Mouse (Mus musculus) activated CD4-positive, CD25-positive, alpha-beta regulatory T cell, adult 9 weeks (primary cell): ENCODE results near the gene Ascl5. TPM values are rescaled to one million over a fixed set of nuclear protein-coding genes. Genes with fewer than 3 reads are reported as not detected.

Experiments used
- polyA plus RNA-seq: library from polyadenylated mRNA; unstranded; fragments of 100-300 nt; shearing (Covaris generic); gene quantifications from one replicate; pipeline ENCODE4 v1.2.1, GENCODE M21; 2017

The Ascl5 gene
- polyA plus RNA-seq, result not detected

DNA sequence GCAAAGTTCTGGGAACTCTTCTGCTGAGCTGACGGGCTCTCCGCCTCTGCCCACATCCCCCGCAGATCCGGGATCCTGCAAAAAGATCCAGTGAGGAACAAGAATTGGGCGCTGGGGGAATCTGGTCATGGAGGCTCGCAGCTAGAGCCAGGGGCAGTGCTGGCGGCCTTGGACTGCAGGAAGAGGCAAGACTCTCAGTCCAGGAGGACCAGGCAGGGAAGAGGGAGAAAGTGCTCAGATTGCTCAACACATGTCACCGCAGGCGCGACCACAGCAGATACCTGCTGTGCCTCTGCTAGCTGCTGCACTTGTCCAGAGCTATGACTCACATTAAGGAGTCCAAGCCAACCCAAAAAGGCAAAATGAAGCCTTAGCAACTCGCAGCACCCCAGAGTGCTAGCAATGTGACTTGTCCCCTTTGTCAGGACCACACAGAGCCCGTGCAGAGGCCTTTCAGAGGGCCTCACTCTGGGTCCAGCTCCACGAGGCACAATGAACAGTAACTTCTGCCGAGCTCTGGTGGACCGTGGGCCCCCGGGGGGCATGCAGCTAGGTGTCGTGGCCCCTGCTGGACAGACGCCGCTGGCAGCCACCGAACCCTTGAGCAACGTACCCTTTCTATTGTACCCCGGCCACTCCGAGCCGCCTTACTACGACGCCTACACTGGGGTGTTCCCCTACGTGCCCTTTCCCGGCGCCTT lies at the start of gene Ascl5:
Ascl5 (plus strand) TSS at position 493 of the 701 bp plus-strand sequence.

GRCm38 (mm10) chr1:136006292-136006748 lies 44.3 kb upstream of the Ascl5 start, which contains the start of gene Igfn1:
Igfn1 (minus strand) TSS chr1:136006342.

DNA sequence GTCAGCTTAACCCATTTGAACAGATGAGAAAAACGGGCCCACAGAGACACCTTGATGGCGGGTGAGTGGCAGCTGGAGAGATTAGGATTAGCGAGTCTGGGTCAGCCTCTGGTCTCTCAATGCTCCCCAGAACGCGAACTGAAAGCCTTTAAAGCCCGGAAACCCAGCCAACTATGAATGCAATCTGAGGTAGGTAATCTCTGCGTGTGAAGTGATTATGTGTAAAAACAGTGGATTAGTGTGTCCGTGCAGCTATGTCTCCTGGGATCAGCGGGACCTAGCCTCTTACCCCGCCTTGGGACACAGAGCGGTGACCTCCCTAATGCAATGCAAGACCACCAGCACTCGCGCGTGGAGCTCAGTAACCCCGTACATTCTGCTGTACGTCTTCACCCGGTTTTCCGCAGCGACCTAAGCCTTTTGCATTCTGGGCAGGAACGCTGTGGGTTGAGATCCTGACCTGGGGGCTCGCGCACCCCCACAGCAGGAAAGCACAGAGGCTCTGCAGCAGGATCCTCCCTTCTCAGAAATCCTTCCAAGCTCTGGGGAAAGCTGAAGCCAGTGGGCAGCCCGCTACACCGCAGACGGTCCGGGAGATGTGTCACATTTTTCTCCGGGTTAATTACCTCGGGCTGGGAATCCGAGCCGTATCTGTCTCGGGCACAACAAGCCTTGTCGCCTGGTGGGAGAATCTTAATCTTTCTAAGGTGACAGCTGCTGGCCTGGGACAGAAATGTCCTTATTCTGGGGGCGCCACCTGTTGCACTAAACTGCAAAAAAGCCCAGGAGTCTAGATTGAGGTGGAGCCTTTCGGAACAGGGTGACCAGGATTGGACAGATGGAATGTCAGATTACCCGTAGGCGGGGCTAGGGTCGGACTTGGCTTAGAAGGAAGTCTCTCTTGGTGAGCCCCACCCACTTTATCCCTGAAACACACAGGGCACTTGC lies 43.1 kb upstream of the Ascl5 start, which contains the start of gene Tmem9:
Tmem9 (plus strand) TSS at position 940 of the 948 bp plus-strand sequence.

GRCm38 (mm10) chr1:136052547-136052946 lies 1.9 kb downstream of the Ascl5 start, which contains the start of gene Cacna1s:
Cacna1s (plus strand) TSS chr1:136052750.

Other genes with a start within 250 kb of the Ascl5 start
- 26.8 TPM for gene Lad1, start 232.2 kb upstream of the Ascl5 start, polyA plus RNA-seq
- gene Tnnt2, start 214.4 kb upstream of the Ascl5 start, polyA plus RNA-seq, result 0.72 TPM
- not detected for gene Pkp1, start 131.6 kb upstream of the Ascl5 start, polyA plus RNA-seq
- gene Igfn1, start 44.5 kb upstream of the Ascl5 start, polyA plus RNA-seq, result not detected
- 41.2 TPM for gene Tmem9, start 42.7 kb upstream of the Ascl5 start, polyA plus RNA-seq
- gene Cacna1s, start 1.9 kb downstream of the Ascl5 start, polyA plus RNA-seq, result 3.8 TPM
- gene Kif21b, start 80.6 kb downstream of the Ascl5 start, polyA plus RNA-seq, result 44.8 TPM
- not detected for gene Mroh3, start 162.0 kb downstream of the Ascl5 start, polyA plus RNA-seq
- not detected for gene Inava, start 183.5 kb downstream of the Ascl5 start, polyA plus RNA-seq
- not detected for gene Gpr25, start 210.1 kb downstream of the Ascl5 start, polyA plus RNA-seq